Mouse (Mus musculus): ENCODE measurements at regions not wholly inside any gene's neighbourhood (a gene's known extent, or its start where the extent isn't known, plus 50 kb on each side); places are given as distances from the start of the nearest gene placed in this dataset.

DNA sequence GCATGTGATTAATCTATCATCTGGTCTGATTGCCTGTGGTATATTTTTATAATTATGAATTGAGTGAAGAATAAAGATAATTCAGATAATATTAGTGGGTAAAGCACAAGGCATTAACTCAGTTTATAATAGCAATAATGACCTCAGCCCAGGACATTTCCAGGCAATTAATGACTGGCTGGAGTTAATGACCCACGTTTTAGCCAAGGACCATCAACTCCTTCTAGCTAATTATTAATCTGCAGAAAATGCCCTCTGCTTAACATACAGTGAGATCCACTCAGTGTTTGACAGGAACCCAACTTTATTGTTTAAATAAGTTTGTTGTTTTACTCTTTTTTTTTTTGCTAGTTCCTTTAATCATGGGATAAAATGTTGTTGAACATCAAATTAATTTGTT lies 199.1 kb downstream of the Prr30 start:
- no peaks in the 10 kb centered on the region for H3K36me3 ChIP-seq (ENCODE audit: control insufficient read depth in 1 of 2, insufficient read depth in 2 of 2, low read length in 2 of 2)
- H3K4me1 ChIP-seq (ENCODE audit: control insufficient read depth in 1 of 2, insufficient read depth in 2 of 2, low read length in 2 of 2) = no peaks in the 10 kb centered on the region
- no peaks in the 10 kb centered on the region for H3K9me3 ChIP-seq (replicated peaks; ENCODE audit: insufficient read depth, low read length)
- TF ChIP-seq POLR2AphosphoS5 (IDR thresholded peaks at IDR 0.05; ENCODE audit: borderline replicate concordance, low read depth, low read length) (no peak), ZC3H11A (IDR thresholded peaks at IDR 0.05; ENCODE audit: low read depth, low read length) (no peak), NRF1 (IDR thresholded peaks at IDR 0.05; ENCODE audit: insufficient read depth, low read depth, low read length, poor library complexity, severe bottlenecking) (no peak), POLR2AphosphoS2 (IDR thresholded peaks at IDR 0.05; ENCODE audit: low read length) (no peak), POLR2A (IDR thresholded peaks at IDR 0.05; ENCODE audit: control insufficient read depth in 1 of 2, insufficient read depth in 1 of 2, low read depth in 1 of 2, low read length in 2 of 2, poor library complexity in 1 of 2) (no peak), MYB (IDR thresholded peaks at IDR 0.05; ENCODE audit: low read depth, low read length) (no peak), CHD2 (IDR thresholded peaks at IDR 0.05; ENCODE audit: low read length) (no peak), BHLHE40 (IDR thresholded peaks at IDR 0.05; ENCODE audit: borderline replicate concordance, low read depth, low read length) (no peak), SIN3A (IDR thresholded peaks at IDR 0.05; ENCODE audit: low read length) (no peak), NELFE (IDR thresholded peaks at IDR 0.05; ENCODE audit: low read depth, low read length) (no peak), MEF2A (IDR thresholded peaks at IDR 0.05; ENCODE audit: extremely low read depth, insufficient replicate concordance, low read depth, low read length, poor library complexity, severe bottlenecking) (no peak), GATA1 (IDR thresholded peaks at IDR 0.05; ENCODE audit: low read depth, low read length) (no peak), MYC (IDR thresholded peaks at IDR 0.05; ENCODE audit: low read depth, low read length) (no peak), ZKSCAN1 (IDR thresholded peaks at IDR 0.05; ENCODE audit: low read depth, low read length) (no peak), ETS1 (IDR thresholded peaks at IDR 0.05; ENCODE audit: low read depth, low read length) (no peak), CHD1 (IDR thresholded peaks at IDR 0.05; ENCODE audit: low read depth, low read length) (no peak), UBTF (IDR thresholded peaks at IDR 0.05; ENCODE audit: borderline replicate concordance, insufficient read depth, low read depth, low read length) (no peak)
- no peak overlapping the region for H3K27ac ChIP-seq (ENCODE audit: control insufficient read depth, low read depth, low read length)
- no peaks in the 10 kb centered on the region for H3K79me2 ChIP-seq (ENCODE audit: control insufficient read depth, insufficient read depth, low read length, poor library complexity)
- no peak overlapping the region for H3K9ac ChIP-seq (ENCODE audit: control insufficient read depth, low read depth, low read length, poor library complexity, severe bottlenecking)
- H3K4me3 ChIP-seq (ENCODE audit: control insufficient read depth in 1 of 2, insufficient read depth in 1 of 2, low read depth in 2 of 2, low read length in 2 of 2) = no peak overlapping the region
- H3K27me3 ChIP-seq (ENCODE audit: control insufficient read depth in 1 of 2, insufficient read depth in 2 of 2, low read length in 2 of 2) = no peaks in the 10 kb centered on the region
- DNase-seq (ENCODE audit: low read depth, low spot score) = no peak

DNA sequence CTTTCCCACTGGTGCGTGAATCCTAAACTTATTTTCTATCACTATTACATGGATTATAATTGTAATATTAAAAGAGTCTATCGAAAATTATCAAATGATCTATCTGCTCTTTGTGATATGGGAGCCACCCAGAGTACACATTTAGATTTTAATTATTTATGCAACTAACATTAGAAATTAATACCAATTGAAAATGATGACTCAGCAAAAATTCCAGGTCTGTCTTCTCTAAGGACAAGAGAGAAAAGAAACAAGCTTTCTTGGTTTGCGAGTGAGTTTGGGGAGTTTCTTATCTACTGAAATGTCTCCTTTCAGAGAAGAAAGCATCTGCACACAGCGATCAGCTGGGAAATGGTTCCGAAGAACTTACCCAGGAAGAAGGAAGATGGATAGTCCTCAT lies 219.4 kb downstream of the Prr30 start:
- no peaks in the 10 kb centered on the region for H3K27me3 ChIP-seq (ENCODE audit: control insufficient read depth in 1 of 2, insufficient read depth in 2 of 2, low read length in 2 of 2)
- no peak overlapping the region for H3K4me3 ChIP-seq (ENCODE audit: control insufficient read depth in 1 of 2, insufficient read depth in 1 of 2, low read depth in 2 of 2, low read length in 2 of 2)
- no peaks in the 10 kb centered on the region for H3K9me3 ChIP-seq (replicated peaks; ENCODE audit: insufficient read depth, low read length)
- no peaks in the 10 kb centered on the region for H3K4me1 ChIP-seq (ENCODE audit: control insufficient read depth in 1 of 2, insufficient read depth in 2 of 2, low read length in 2 of 2)
- H3K27ac ChIP-seq (ENCODE audit: control insufficient read depth, low read depth, low read length) = no peak overlapping the region
- no peak overlapping the region for H3K9ac ChIP-seq (ENCODE audit: control insufficient read depth, low read depth, low read length, poor library complexity, severe bottlenecking)
- no peaks in the 10 kb centered on the region for H3K36me3 ChIP-seq (ENCODE audit: control insufficient read depth in 1 of 2, insufficient read depth in 2 of 2, low read length in 2 of 2)
- DNase-seq (ENCODE audit: low read depth, low spot score) = no peak
- TF ChIP-seq BHLHE40 (IDR thresholded peaks at IDR 0.05; ENCODE audit: borderline replicate concordance, low read depth, low read length) = no peak
- peak; percentile 96 for TF ChIP-seq MAFK (IDR thresholded peaks at IDR 0.05; ENCODE audit: borderline replicate concordance, low read depth, low read length)
- TF ChIP-seq RCOR1 (IDR thresholded peaks at IDR 0.05; ENCODE audit: low read depth, low read length) = no peak
- H3K79me2 ChIP-seq (ENCODE audit: control insufficient read depth, insufficient read depth, low read length, poor library complexity) = no peaks in the 10 kb centered on the region
